Mouse (Mus musculus): ENCODE measurements around the gene Phospho2.

Gene Phospho2

GRCm38 (mm10) chr2:69825898-69826297 is 36.5 kb downstream of the Phospho2 start:
- DNase-seq (ENCODE audit: low read depth): no peak

GRCm38 (mm10) chr2:69826380-69826779 is 37.0 kb downstream of the Phospho2 start:
- DNase-seq (ENCODE audit: low read depth): no peak

GRCm38 (mm10) chr2:69828031-69828430 is 38.6 kb downstream of the Phospho2 start:
- no peak for DNase-seq (ENCODE audit: low read depth)

- DNase-seq (ENCODE audit: low read depth): no peak
These were observed 40.3 kb downstream of the Phospho2 start for GRCm38 (mm10) chr2:69829680-69830079.

- DNase-seq (ENCODE audit: low read depth): no peak
These were observed 40.7 kb downstream of the Phospho2 start for GRCm38 (mm10) chr2:69830116-69830515.

DNA sequence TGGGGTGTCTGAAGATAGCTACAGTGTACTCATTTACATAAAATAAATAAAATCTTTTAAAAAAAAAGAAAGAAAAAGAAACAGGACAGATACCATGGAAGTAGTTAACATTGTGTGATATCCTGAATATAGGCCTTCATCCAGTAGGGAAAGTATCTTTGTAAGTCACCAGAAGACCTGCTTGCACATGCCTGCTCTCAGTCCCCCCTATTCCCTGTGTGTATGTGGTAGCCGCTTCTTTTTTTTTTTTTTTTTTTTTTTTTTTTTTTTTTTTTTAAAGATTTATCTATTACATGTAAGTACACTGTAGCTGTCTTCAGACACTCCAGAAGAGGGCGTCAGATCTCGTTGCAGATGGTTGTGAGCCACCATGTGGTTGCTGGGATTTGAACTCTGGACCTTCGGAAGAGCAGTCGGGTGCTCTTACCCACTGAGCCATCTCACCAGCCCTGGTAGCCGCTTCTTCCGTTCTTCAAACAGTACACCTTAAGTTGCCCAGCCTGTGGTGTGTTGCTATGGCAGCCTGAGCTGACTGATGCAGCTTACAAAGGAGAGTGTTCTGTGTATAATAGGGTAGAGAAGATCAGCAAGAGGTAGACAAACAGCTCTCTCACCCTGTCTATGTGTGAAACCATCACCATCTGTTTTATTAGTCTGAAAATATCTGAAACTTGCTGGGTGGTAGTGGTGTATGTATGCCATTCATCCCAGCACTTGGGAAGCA is 48.0 kb downstream of the Phospho2 start:
- no peak for DNase-seq (ENCODE audit: low read depth)

DNA sequence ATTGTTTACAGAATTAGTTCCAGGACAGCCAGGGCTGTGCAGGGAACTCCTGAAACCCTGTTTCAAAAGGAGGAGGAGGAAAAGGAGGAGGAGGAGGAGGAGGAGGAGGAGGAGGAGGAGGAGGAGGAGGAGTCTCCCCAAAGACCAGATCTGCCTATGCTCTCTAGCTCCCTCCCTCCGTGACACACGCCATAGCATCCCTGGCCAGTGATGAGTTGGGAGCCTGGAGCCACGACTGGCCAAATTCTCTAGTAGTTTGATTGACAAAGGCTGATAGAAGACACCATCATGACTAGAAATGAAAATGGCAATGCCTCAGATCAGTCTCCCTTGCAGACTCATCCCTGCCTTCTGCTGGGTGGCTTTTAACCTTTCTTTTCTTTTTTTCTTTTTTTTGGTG is 48.6 kb downstream of the Phospho2 start:
- no peak for DNase-seq (ENCODE audit: low read depth)

- peak; percentile 61 for DNase-seq (ENCODE audit: low read depth)
These were observed 49.3 kb downstream of the Phospho2 start for GRCm38 (mm10) chr2:69838707-69839106.

GRCm38 (mm10) chr2:69840261-69840660 is 50.8 kb downstream of the Phospho2 start:
- peak; percentile 53 for DNase-seq (ENCODE audit: low read depth)

DNA sequence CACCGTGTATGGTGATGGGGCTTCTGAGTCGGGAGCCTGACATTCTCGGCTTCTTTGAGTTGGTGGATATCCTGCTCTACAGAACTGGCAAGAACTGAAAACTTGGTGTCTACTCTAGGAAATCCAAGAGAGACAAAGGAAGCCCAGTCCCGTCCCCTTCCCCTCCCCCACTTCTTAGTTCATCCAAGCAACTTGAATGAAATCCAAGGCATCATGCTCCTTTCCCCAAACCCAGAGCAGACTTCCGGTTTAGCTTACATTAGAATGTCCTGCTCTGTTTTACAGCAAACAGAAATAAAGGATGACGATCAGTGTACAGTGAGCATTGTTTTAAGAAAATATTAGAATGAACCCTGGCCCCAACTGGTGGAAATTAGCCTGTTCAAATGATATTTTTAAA is 59.8 kb downstream of the Phospho2 start:
- DNase-seq (ENCODE audit: low read depth): no peak
